Mouse (Mus musculus) G1E (cell line): Measurements from ENCODE around the gene Rasal2.

ENCODE experiments used
- CTCF ChIP-seq: IDR thresholded peaks from 2 replicates; pipeline ENCODE4 v1.5.1; 2012; ENCODE audit warnings: low read depth, low read length, inconsistent platforms, mixed read lengths
- GATA1 ChIP-seq: IDR thresholded peaks from 2 replicates; pipeline ENCODE4 v1.6.1; 2012; ENCODE audit warnings: borderline replicate concordance, low read length, inconsistent platforms, mixed read lengths
- POLR2AphosphoS5 ChIP-seq: IDR thresholded peaks from 2 replicates; pipeline ENCODE4 v1.6.1; 2012; ENCODE audit warnings: low read depth, low read length, inconsistent platforms; ENCODE audit not compliant: insufficient replicate concordance

DNA sequence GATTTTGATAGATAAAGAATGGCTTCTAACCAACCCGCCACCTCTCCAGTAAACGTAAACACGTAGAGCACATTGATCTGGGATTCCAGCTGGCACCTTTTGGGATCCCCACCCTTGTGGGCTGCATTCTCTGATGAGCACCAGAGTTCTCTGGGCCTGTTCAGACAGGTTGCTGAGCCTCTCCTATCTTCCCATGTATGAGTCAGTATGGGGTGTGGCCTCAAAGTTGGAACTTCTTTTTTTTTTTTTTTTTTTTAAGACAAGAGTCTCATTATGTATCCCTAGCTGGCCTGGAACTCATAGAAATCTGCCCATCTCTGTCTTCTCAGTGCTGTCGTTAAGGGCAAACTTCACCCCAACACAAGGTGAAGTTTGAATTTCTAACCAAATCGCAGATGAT, 47.5 kb upstream of the Rasal2 start:
- TF ChIP-seq POLR2AphosphoS5 (no peak), GATA1 (no peak), CTCF (no peak)
